Mouse (Mus musculus) gastrocnemius, adult 2 months (tissue): ENCODE results near the gene Fgf6. TPM values are rescaled to one million over a fixed set of nuclear protein-coding genes. Genes with fewer than 3 reads are reported as not detected.

Experiments
- DNase-seq: peaks from one replicate; pipeline ENCODE4 v3.0.0; 2022
- H3K27ac ChIP-seq: fragments of 200-600 bp; 2 replicates; pipeline ENCODE4 v1.8.1; 2022; ENCODE audit warnings: mild to moderate bottlenecking
- H3K4me3 ChIP-seq: fragments of 200-600 bp; 2 replicates; pipeline ENCODE4 v1.8.1; 2022; ENCODE audit warnings: mild to moderate bottlenecking, moderate library complexity
- CTCF ChIP-seq: fragments of 200-600 bp; IDR thresholded peaks from 2 replicates; pipeline ENCODE4 v1.8.1; 2022; ENCODE audit warnings: antibody characterized with exemption, mild to moderate bottlenecking, moderate library complexity
- intact Hi-C: fragments of 180-260 bp; cut with DNase I; formaldehyde crosslinking; loops from one replicate; pipeline ENCODE4 v1.15.1; 2025
- total RNA-seq, 2 experiments: library from RNA; stranded (reverse); gene quantifications; 2 replicates each; pipeline ENCODE4 v1.2.3; 2021

Fgf6 gene
- total RNA-seq, 2 experiments from 2014 or later: 2.3 to 3.5 TPM

- H3K4me3 ChIP-seq: no peak overlapping the region
- H3K27ac ChIP-seq: peak overlapping the region; percentile 12; the same call in 1 of the 2 replicates
- TF ChIP-seq CTCF: no peak
- no peak for DNase-seq
- intact Hi-C loops: no loop called here
Measured at GRCm38 (mm10) chr6:127020431-127020830, 5.0 kb downstream of the Fgf6 start.

DNA sequence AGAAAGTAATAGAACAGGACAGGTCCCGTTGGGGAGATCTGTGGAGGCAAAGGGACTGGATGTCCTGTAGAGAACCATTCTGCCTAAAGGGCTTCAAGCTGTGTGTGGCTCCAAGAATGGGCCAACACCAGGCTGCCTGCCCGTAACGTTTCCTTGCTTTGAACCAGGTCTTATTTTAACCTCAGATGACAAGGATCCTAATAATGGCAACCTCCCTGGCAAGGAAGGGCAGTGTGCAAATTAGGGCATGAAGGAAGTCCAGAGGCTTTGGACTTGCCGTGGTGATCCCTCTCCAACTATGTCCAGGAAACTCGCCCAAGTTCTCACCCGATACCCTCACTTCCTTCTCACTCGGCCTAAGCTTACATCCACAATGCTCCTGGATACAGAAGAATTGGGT lies 9.4 kb downstream of the Fgf6 start:
- Histone ChIP-seq H3K4me3 (no peak overlapping the region), H3K27ac (peak overlapping the region; percentile 85)
- peak; percentile 88 for DNase-seq
- intact Hi-C loops: loop anchor here (5.0 kb wide), 1 partner anchor 82 kb away; the partner anchor contains the start of gene Tigar
- no peak for TF ChIP-seq CTCF

DNA sequence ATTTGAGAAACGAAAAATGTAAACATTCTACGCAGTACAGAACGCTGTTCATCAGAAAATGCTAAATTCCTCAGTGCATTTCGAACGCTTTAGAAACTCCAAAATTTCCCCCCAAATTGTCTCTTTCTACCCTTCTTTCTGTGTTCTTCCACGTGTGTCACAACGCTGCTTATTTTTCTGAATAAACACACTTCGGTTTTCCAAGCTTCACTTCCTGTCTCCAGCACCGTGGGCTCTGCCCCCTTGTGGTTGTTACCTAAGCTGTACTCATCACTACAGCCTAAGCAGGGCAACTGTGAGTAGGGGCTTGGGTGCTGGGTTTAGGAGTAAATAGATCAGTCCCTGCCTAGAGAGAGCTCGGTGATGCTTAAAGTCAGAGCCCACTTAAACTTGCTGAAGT lies 19.4 kb downstream of the Fgf6 start:
- intact Hi-C loops: loop anchor here (1.0 to 5.0 kb wide), 2 partner anchors 79 to 88 kb away; no protein-coding TSS in a partner anchor
- DNase-seq: no peak
- TF ChIP-seq CTCF: peak; percentile 65
- H3K27ac ChIP-seq: no peak overlapping the region
- peak overlapping the region; percentile 26 for H3K4me3 ChIP-seq

DNA sequence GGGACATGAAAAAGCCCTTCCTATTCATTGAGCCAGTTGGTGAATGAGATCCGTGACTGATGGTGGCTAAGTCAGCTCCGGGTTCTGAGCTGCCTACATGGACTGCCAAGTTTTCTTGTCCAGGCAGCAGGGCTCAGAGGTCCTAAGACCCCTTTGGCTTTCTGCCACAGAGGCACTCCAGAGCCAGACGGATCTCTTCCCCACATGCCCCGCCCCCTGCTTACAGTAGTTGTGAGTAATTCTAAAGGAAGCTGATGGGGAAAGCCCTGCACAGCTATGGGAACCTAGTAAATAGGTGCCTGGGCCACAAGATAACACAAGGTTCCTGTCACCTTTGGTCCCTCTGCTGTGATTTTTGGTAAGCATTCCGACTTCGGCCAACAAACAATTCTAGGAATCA lies 29.5 kb downstream of the Fgf6 start:
- Histone ChIP-seq H3K27ac (no peak overlapping the region), H3K4me3 (no peak overlapping the region)
- TF ChIP-seq CTCF: no peak
- intact Hi-C loops: no loop called here
- no peak for DNase-seq

GRCm38 (mm10) chr6:127050847-127051246 lies 35.5 kb downstream of the Fgf6 start:
- no peak overlapping the region for H3K27ac ChIP-seq
- intact Hi-C loops: no loop called here
- no peak for DNase-seq
- no peak for TF ChIP-seq CTCF
- H3K4me3 ChIP-seq: no peak overlapping the region

- intact Hi-C loops: no loop called here
- no peak overlapping the region for H3K27ac ChIP-seq
- no peak for TF ChIP-seq CTCF
- DNase-seq: no peak
- H3K4me3 ChIP-seq: no peak overlapping the region
Measured at GRCm38 (mm10) chr6:127056990-127057588, 41.7 kb downstream of the Fgf6 start.

- no peak for TF ChIP-seq CTCF
- no peak for DNase-seq
- no peak overlapping the region for H3K27ac ChIP-seq
- intact Hi-C loops: no loop called here
- H3K4me3 ChIP-seq: no peak overlapping the region
Measured at GRCm38 (mm10) chr6:127059975-127060374, 44.6 kb downstream of the Fgf6 start.

DNA sequence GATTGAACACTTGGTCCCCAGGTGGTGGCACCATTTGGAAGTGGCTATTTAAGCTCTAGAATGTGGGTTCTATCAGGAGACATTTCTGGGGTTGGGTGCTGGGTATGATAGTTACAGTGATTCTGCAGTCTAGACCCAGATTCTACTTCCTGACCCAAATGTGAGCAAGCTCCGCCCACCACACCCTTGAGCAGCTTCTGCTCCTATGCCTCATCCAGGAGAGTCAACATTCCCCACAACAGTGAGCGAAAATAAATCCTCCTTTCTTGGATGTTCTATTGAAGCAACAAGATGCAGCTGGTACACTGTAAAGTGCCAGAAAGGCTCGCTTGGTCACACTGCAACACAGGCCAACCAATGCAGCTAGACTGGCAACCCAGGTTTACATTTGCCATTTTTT lies 48.5 kb downstream of the Fgf6 start:
- intact Hi-C loops: no loop called here
- no peak for TF ChIP-seq CTCF
- DNase-seq: no peak

DNA sequence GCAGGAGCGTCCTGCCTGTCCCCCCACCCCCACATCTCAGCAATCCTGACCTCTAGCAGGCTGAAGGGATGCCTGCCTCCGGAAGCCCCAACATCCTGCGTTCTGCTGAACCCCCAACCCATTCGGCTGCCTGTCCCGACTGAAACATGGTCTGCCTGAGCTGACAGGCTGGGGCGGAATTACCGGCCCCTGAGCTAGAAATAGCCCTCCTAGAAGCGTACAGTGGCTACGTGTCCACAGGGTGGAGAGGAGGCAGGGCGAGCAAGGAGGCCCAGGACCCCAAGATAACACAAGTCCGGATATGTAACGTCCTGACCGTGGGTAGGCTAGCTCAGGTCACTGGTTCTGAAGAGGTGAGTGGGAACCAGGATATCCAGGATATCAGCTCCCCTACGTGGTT lies 49.4 kb downstream of the Fgf6 start:
- TF ChIP-seq CTCF: no peak
- no peak for DNase-seq
- intact Hi-C loops: no loop called here
- Histone ChIP-seq H3K27ac (no peak overlapping the region), H3K4me3 (no peak overlapping the region)

More for the DNA sequence above, 48.5 kb downstream of the Fgf6 start:
- Histone ChIP-seq H3K4me3 (no peak overlapping the region), H3K27ac (no peak overlapping the region)

DNA sequence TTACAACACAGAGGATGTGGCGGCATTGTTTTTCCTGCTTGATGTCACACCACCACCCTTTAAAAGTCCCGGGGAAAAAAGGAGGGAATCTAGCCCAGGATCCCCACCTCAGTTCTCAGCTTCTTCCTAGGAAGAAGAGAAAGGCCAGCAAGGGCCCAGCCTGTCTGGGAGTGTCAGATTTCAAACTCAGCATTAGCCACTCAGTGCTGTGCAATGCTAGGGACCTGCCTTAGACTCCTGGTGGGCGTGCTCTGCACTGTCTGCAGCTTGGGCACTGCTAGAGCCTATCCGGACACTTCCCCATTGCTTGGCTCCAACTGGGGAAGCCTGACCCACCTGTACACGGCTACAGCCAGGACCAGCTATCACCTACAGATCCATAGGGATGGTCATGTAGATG lies 57.4 kb downstream of the Fgf6 start, which contains the start of gene Fgf23:
Gene Fgf23, plus strand, starts transcription at position 86 of the 400 bp plus-strand sequence.
- no peak within 1 kb of the TSS for H3K27ac ChIP-seq
- no peak within 1 kb of the TSS for H3K4me3 ChIP-seq
- intact Hi-C loops: no loop called here
- DNase-seq: no peak
- no peak for TF ChIP-seq CTCF

Other genes starting within 250 kb of the Fgf6 start
- 100 to 1,000 TPM; 283 to 396 TPM for gene Ndufa9, start 166.4 kb upstream of the Fgf6 start, total RNA-seq
- not detected for gene Akap3, start 162.5 kb upstream of the Fgf6 start, total RNA-seq
- not detected for gene Dyrk4, start 93.7 kb upstream of the Fgf6 start, total RNA-seq
- gene Rad51ap1, start 76.0 kb upstream of the Fgf6 start, total RNA-seq: under 1 TPM in 1 of 2 experiments, not detected in 1; 0.47 TPM
- gene D6Wsu163e, start 75.6 kb upstream of the Fgf6 start, total RNA-seq: 1 to 10 TPM; 5.0 to 8.6 TPM
- gene Fgf23, start 57.3 kb downstream of the Fgf6 start, total RNA-seq: not detected
- gene Tigar, start 94.0 kb downstream of the Fgf6 start, total RNA-seq: 100 to 1,000 TPM in 1 of 2 experiments, 10 to 100 TPM in 1; 76.6 to 103 TPM
- gene Ccnd2, start 136.6 kb downstream of the Fgf6 start, total RNA-seq: 10 to 100 TPM in 1 of 2 experiments, 1 to 10 TPM in 1; 6.9 to 16.6 TPM